ENCODE assay signal across 8 mouse cellular contexts in genomic region chr2:33908374-33908773, GRCm38 (mm10). TPM values are rescaled to one million over a fixed set of nuclear protein-coding genes. Genes with fewer than 3 reads are reported as not detected.
DNase-seq lines count a peak whose midpoint lies in the region; ATAC-seq lines count a peak whose summit lies in the region.

No protein-coding gene starts in this region.

- H3K9me3 ChIP-seq in embryonic facial prominence, embryonic 13.5 days = peaks cover 7% of the 10 kb centered on the region; the same call in 1 of the 2 replicates

- intact Hi-C loops in heart, postnatal 36 days (cut with DNase I) = no loop called here

- peak; percentile 68; the same call in 1 of the 2 replicates for ATAC-seq in embryonic facial prominence, embryonic 13.5 days (ENCODE audit: insufficient number of reproducible peaks, insufficient read depth, low FRiP score, low TSS enrichment, low read depth)
- peak; percentile 92 for ATAC-seq in megakaryocyte, adult 5-6 weeks (ENCODE audit: poor library complexity, severe bottlenecking)

- H3K27me3 ChIP-seq in embryonic facial prominence, embryonic 13.5 days = no peaks in the 10 kb centered on the region

- DNase-seq in gastrocnemius, postnatal 25 days = peak; percentile 13
- no peak for DNase-seq in gastrocnemius, postnatal 10 days
- DNase-seq in heart, postnatal 36 days = peak; percentile 17 to 21
- DNase-seq in kidney, postnatal 4 days = peak; percentile 56 to 75
- peak; percentile 40 for DNase-seq in yolk sac, embryonic 10.5 days (ENCODE audit: low spot score)
- no peak for DNase-seq in gastrocnemius, adult 18-20 months (ENCODE audit: low spot score)

- peaks cover 10% of the 10 kb centered on the region; the same call in 1 of the 2 replicates for H3K4me1 ChIP-seq in embryonic facial prominence, embryonic 13.5 days

- no peak overlapping the region for H3K4me3 ChIP-seq in embryonic facial prominence, embryonic 13.5 days

- H3K27ac ChIP-seq in embryonic facial prominence, embryonic 13.5 days = peak overlapping the region; percentile 71

- H3K9ac ChIP-seq in embryonic facial prominence, embryonic 13.5 days = no peak overlapping the region

- peak overlapping the region; percentile 9; the same call in 1 of the 2 replicates for H3K4me2 ChIP-seq in embryonic facial prominence, embryonic 13.5 days

- 16% methylated on average over 8 of the region's 8 CpGs for WGBS in embryonic facial prominence, embryonic 13.5 days

- no peaks in the 10 kb centered on the region for H3K36me3 ChIP-seq in embryonic facial prominence, embryonic 13.5 days

RNA-seq across cellular contexts. Expression of gene Mvb12b, which starts 20.6 kb away (rescaled TPM):
- total RNA-seq in gastrocnemius, postnatal 25 days (2021) = 10 to 100 TPM; 18.6 to 23.0 TPM
- 10 to 100 TPM; 27.8 to 28.6 TPM for total RNA-seq in gastrocnemius, postnatal 10 days (2021)
- 23.7 and 25.8 TPM in 2 replicates for polyA plus RNA-seq in embryonic facial prominence, embryonic 13.5 days (2015; fragmentation: Nextera tagmentation; extraction: Ambion mirVana)
- total RNA-seq in heart, postnatal 36 days (2021) = 10 to 100 TPM; 17.3 to 18.0 TPM
- 22.2 and 23.9 TPM in 2 replicates for total RNA-seq in megakaryocyte, adult 5-6 weeks (2015)
- total RNA-seq in megakaryocyte, adult 5-6 weeks (2017) = 9.5 and 10.1 TPM in 2 replicates
- 10 to 100 TPM; 27.5 to 27.9 TPM for total RNA-seq in gastrocnemius, adult 18-20 months (2021)

Comparison
In these comparisons a context has a peak if more than half of its experiments do, and no peak if none do; other contexts are left out.
1. DNase-seq: peak in gastrocnemius, postnatal 25 days (single experiment), heart, postnatal 36 days (2 of 2), kidney, postnatal 4 days (2 of 2) and yolk sac, embryonic 10.5 days (single experiment); none in gastrocnemius, postnatal 10 days (single experiment) and gastrocnemius, adult 18-20 months (single experiment).